Mouse (Mus musculus) myocyte (in vitro differentiated cells): ENCODE results near the gene Adarb2.

Experiments
- CEBPB ChIP-seq: IDR thresholded peaks from 2 replicates; pipeline ENCODE4 v1.6.1; 2011; ENCODE audit warnings: mild to moderate bottlenecking, moderate library complexity; ENCODE audit not compliant: poor library complexity, insufficient read depth, severe bottlenecking
- E2F4 ChIP-seq: IDR thresholded peaks from one replicate; pipeline ENCODE4 v1.6.1; 2011; ENCODE audit warnings: mild to moderate bottlenecking, control low read depth, moderate library complexity; ENCODE audit not compliant: insufficient read depth
- POLR2A ChIP-seq: IDR thresholded peaks from one replicate; pipeline ENCODE4 v1.6.1; 2011; ENCODE audit warnings: low read depth, mild to moderate bottlenecking, control low read depth, moderate library complexity; ENCODE audit not compliant: insufficient read length

GRCm38 (mm10) chr13:8210776-8211175 lies 8.1 kb downstream of the Adarb2 start:
- TF ChIP-seq POLR2A (no peak), E2F4 (no peak), CEBPB (no peak)
